Mouse (Mus musculus) liver, adult (tissue): ENCODE measurements around the gene Cdh13.

Experiments used
- GATA4 ChIP-seq: IDR thresholded peaks from 2 replicates; pipeline ENCODE4 v1.6.1; 2014; ENCODE audit warnings: mild to moderate bottlenecking, low read length; ENCODE audit not compliant: insufficient replicate concordance

Cdh13 gene

GRCm38 (mm10) chr8:118286282-118287180, 3.0 kb downstream of the Cdh13 start:
- no peak for TF ChIP-seq GATA4

- TF ChIP-seq GATA4, result no peak
Measured at GRCm38 (mm10) chr8:118287496-118287895, 4.0 kb downstream of the Cdh13 start.

- no peak for TF ChIP-seq GATA4
Measured at GRCm38 (mm10) chr8:118288259-118288952, 4.9 kb downstream of the Cdh13 start.

GRCm38 (mm10) chr8:118289091-118289490, 5.6 kb downstream of the Cdh13 start:
- TF ChIP-seq GATA4, result no peak

- no peak for TF ChIP-seq GATA4
Measured at GRCm38 (mm10) chr8:118289525-118289924, 6.0 kb downstream of the Cdh13 start.

- no peak for TF ChIP-seq GATA4
Measured at GRCm38 (mm10) chr8:118290266-118290665, 6.7 kb downstream of the Cdh13 start.

- TF ChIP-seq GATA4, result no peak
Measured at GRCm38 (mm10) chr8:118296477-118296876, 12.9 kb downstream of the Cdh13 start.

GRCm38 (mm10) chr8:118306957-118307356, 23.4 kb downstream of the Cdh13 start:
- TF ChIP-seq GATA4, result no peak

- TF ChIP-seq GATA4, result no peak
Measured at GRCm38 (mm10) chr8:118309106-118309505, 25.6 kb downstream of the Cdh13 start.

GRCm38 (mm10) chr8:118313426-118314187, 30.1 kb downstream of the Cdh13 start:
- no peak for TF ChIP-seq GATA4

- TF ChIP-seq GATA4, result no peak
Measured at GRCm38 (mm10) chr8:118314188-118314563, 30.6 kb downstream of the Cdh13 start.

- no peak for TF ChIP-seq GATA4
Measured at GRCm38 (mm10) chr8:118314932-118315331, 31.4 kb downstream of the Cdh13 start.

- no peak for TF ChIP-seq GATA4
Measured at GRCm38 (mm10) chr8:118316440-118316839, 32.9 kb downstream of the Cdh13 start.

- no peak for TF ChIP-seq GATA4
Measured at GRCm38 (mm10) chr8:118320566-118320965, 37.0 kb downstream of the Cdh13 start.

- no peak for TF ChIP-seq GATA4
Measured at GRCm38 (mm10) chr8:118323421-118323820, 39.9 kb downstream of the Cdh13 start.
